Mouse (Mus musculus) right cerebral cortex, postnatal 10 days (tissue): ENCODE data around the gene Ern1.
"Not testable (repeated sequence)": the region's sequence is repeated elsewhere in the genome, so short reads cannot be mapped to it uniquely, and the experiment has no call there.

Experiments
- DNase-seq, 2 experiments: peaks; one replicate each; pipeline ENCODE4 v3.0.0; 2021; ENCODE audit warnings: low spot score in 2 of 2

The Ern1 gene

DNA sequence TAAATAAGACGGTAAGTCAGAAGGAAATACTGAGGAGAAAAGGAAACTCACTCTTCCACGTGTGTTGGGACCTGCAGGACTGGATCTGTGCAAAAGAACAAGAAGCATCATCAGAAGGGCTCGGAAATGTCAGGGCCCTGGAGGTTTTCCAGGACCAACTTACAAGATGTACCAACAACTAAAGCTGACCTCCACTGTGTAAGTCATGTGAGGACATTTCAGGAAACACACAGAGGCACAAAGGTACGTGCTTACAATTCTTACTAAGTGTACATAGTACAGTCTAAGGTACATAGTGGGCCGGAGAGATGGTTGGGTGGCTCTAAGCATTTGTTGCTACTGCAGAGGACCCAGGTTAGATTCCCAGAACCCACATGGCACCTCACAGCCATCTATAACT, 50.6 kb downstream of the Ern1 start:
- DNase-seq: no peak

DNA sequence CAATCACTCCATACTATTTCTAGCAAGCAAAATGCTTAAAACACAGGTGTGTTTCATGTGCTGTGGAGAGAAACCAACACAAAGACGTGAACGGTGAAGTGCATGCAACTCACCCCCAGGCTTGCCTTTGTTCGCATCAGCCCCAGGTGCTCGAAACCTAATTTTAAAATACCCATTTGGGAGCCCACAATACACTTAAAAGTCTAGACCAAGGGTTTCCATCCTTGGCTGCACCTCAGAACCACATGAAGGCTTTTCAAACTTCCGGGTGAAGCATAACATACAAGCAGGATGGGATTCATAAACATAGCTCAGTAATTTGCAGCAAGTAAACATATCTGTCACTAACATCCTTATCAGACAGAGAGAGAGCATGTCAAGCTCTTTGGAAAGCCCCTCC, 57.3 kb downstream of the Ern1 start:
- no peak for DNase-seq

DNA sequence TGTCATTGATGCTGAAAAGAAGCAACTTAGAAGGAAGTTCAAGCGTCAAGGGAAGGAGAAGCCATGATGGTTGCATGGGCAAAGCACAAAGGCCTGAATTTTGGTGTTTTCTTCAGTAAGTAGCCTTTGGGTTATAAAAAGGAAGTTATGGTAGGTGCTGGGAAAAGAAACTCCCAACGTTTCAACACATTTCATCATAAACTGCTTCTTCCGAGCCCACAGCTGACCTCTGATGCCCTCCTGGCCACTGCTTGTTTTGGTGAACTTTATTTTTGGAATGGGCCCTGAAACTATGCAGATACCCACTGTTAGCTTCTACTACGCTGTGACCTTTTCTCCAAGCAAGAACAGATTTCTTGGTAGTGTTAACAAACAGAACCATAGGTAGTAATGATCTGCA, 58.0 kb downstream of the Ern1 start:
- DNase-seq: no peak

DNA sequence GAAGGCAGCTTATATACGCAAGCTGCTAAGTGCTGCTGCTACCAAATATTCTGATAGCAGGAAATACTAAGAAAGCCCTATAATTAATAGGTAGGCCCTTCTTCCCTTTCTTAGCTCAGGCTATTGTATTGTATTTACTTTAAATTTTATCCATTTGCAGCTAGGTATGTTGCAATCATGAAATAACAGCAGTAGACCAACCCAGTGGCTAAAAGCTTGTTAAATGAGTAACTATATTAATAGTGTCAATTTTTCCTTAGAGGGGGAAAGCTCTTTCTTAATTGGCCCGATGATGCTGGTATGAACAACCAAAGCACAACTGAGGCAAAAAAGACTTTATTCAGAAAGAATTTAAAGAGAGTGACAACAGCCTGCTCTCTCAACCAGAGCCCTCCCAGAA, 59.1 kb downstream of the Ern1 start:
- DNase-seq: no peak

DNA sequence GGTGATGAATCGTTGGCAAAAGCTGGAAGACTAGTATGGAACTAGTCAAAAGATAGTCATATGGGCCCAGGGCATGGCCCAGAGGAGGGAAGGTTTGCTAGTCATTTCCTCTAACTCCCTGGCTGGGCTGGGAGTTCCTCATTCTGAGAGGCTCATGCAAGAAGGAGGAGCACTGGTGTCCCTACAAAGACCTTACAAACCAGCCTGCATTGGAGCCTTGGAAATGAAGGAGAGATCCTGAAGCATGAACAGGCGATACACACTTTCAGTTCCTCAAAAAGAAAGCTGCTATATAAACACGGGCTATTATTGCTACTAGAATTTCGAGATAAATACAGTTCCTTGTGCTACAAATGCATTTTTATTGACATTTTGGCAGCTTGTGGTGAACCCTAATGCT, 59.5 kb downstream of the Ern1 start:
- no peak for DNase-seq

DNA sequence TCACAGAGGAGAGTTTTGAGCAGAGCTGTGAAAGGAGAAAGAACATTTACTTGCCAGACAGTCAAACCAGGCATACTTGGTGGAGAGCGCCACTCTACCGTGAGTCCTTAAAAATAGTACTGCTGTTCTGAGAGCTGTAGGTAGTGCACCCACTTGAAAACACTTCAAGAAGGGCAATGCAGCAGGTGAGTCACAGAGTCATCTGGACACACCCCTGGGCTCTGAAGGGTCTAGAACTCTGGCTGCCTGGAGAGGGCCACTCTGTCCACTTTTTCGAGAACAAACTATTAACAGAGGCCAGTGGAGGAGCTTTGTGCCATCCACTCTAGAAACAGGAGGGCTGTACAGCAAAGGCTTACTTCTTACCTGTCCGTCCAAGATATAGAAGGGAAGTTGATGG, 61.2 kb downstream of the Ern1 start:
- no peak for DNase-seq

DNA sequence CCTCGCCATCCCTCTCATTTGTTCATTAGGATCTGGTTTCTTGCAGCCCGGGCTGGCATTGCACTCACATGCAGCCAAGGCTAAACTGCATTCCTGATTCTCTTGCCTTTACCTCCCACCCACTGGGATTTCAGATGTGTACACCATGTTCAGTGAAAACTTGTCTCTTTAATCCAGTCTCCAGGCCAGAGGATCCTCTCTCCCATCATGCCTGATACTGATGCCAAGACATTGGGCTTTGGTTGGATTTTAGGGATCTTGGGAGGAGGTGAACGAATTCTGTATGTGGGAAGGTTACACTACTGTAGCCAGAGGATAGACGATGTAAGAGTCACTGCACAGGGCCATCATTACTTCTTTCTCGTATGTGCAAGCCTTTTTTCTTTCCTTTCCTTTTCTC, 62.5 kb downstream of the Ern1 start:
- no peak for DNase-seq

DNA sequence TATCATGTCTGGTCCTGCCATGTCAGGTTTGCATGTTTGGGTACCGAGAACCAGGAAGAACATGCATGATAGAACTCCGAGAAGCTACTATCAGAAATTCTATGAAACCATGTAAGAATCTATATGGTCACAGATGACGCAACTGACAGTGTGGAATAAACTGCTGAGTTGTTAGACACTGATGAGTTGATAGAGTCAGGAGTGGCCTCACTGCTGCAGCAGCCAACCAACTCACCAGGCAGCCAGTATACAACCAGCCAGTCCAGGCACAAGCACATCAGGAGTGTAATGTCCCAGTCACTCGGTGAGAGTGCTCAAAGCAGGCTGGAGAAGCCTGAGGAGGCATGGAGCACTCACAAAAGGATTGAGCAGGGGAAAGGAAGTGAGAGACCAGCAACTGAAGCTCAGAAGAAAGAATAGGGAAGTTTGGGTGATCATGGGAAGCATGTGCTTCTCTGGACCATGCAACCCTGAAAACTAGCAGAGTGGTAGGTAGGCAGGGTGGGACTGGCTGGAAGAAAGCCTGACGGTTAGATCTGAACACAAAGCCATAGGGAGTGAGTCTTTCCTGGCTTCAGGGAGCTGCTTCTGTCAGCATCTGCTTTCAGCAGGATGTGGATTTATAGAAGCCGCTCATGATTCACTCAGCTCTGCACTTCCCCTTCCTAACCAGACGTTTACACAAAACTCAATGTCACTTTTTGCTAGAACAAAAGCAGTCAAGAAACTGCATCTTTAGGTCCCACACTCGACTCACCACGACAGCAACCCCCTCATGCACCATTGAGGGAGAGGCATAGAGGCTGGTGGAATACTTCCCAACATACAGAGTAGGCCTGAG, 68.2 kb downstream of the Ern1 start:
- no peak for DNase-seq

DNA sequence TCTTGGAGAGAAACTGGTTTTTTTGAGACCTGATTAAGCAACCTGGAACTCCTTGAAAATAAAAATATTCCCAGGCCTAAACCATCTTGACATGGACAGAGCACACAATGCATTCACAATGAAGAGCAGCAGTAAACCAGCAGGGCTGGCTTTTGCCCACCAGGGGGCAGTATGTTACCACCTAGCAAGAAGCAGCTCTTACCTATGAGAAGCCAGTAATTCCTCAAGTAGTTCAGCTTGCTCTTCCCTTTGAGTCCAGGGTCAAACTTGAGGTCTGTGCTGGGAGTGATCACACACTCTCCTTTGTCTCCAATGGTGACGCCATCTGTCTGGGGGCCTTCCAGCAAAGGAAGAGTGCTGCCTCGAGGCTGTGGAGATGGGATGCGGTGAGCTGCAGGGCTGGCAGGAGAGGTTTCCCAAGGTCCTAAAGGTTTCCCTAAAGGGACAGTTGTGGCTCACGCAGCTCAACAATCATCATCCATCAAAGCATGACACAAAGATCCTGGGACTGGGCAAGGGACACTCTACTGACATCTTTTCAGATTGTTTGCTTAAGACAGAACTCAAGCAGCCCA, 68.9 kb downstream of the Ern1 start:
- DNase-seq: peak; percentile 84 to 89

DNA sequence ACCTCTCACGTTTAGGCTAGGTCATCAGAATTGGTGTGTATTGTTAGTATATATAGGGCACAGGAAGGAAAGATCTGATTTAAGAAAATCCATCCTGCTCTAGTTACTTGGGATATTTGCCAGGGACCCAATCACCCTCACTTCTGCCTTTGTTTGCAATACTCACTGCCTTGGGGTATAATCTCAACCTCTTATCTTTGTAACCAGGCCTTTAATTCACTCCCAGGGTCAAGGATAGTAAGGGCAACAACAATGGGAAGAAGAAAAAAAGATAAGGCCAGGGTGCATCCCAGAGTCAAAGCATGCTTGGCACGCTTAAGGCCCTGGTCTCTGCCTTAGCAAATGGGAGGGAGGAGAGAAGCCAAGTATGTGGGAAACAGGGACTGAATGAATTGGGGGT, 69.8 kb downstream of the Ern1 start:
- DNase-seq: no peak

DNA sequence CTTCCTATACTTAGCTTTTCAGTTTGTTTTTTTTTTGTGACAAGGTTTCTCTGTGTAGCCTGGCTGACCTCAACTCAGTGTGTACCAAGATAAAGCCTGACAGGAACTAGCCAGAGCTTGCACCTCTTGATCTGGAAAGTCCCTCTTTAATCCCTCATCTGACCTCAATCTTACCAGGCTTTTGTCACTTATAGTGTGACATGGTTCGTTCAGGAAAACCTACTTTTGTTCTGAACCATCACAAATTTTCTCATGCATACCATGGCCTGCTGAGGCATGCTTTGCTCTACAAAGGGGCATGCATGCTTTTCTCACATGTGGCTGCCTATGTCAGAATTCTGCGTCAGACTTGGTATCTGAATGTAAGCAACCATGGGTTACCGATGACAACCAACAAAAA, 71.3 kb downstream of the Ern1 start:
- DNase-seq: no peak

DNA sequence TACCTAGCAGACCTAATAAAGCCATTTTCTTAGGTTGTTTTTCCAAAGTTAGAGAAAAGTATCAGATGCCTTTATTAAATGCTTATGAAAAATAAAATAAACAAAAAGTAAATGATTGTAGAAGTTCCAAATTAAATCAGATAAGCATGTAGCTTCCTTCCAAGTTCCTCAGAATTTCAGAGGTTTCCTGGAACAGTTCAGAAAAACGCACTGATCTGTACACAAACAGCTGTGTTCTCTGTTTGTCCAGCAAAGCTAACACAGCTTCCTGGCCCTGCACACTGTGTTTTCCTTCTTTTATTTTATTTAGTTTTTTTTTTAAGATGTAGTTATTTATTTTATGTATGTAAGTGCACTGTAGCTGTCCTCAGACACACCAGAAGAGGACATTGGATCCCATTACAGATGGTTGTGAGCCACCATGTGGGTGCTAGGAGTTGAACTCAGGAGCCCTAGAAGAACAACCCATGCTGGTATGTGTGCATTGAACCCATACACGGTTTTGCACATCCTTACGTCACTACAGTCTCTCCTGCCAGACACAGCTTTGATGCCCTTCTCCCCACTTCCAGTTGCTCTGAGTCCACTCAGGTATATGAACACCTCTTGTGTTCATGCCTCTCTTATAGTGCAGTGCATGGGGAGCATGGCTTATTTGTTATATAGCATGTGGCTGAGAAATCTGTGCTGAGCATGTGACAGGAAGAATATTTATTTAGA, 74.9 kb downstream of the Ern1 start:
- DNase-seq: no peak

DNA sequence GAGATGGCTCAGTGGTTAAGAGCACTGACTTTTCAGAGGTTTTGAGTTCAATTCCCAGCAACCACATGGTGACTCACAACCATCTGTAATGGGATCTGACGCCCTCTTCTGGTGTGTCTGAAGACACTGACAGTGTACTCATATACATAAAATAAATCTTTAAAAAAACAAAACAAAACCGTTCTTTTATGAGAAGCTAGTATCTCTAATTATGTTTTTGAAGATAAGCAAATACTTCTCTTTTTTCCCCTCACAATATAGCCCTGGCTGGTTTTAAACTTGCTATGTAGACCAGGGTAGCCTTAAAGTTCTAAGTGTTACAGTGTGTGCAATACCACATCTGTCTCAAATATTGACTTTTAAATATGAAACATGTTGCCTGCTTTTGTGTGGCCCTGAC, 76.5 kb downstream of the Ern1 start:
- no peak for DNase-seq

DNA sequence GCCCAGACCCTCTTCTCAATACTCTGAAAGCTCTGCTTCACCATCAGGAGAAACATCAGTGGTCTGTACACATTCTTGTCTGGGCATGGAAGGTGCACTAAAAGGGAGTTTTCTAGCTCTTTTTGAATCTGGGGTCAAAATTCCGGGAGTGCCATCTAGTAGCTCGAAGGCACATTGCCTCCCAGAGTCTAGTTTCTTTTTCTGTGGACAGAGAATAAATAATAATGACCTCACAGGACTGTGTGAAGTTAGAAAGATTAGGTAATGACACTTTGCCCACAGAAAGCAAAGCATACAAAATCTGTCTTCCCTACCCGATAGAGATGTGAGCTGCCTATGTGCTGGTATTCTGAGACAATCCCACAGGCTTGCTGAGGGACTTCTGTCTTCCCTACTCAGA, 77.1 kb downstream of the Ern1 start:
- no peak for DNase-seq

DNA sequence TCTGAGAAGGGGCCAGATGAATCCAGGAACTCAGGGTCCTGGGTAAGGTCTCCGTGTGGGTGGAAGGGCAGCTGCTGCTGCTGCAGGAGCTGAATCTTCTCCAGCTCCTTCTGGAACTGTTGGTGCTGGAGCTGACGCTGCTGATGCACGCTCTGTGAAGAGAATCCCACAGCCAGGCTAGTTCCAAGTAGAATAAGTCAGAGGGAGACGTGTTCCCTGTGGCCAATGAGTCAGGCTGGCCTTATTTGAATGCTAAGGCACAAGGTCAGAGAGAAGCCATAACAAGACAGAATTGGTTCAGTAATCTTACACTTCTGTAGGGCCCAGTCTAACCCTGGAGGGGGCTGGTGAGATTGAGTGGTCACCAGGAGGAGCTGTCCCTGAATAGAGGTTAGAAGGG, 77.6 kb downstream of the Ern1 start:
- DNase-seq: no peak

DNA sequence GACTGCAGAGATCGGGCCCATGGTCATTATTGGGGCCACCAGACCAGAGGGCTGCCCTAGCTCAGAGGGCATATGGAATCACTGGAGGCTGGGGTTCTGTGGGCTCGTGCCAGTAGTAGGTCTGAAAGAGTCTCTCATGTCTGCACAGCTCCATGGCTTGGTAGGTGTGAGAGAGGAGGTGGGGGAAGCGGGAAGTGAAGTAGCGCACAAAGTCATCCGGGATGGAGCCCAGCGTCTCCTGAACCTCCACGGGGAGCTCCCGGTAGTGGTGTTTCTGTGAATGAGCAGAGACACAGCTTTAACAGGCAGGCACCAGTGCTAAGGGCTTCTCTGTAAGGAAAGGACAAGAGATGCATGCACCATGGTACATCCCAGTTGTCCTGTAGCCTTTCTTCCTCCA, 89.2 kb downstream of the Ern1 start:
- DNase-seq: no peak

DNA sequence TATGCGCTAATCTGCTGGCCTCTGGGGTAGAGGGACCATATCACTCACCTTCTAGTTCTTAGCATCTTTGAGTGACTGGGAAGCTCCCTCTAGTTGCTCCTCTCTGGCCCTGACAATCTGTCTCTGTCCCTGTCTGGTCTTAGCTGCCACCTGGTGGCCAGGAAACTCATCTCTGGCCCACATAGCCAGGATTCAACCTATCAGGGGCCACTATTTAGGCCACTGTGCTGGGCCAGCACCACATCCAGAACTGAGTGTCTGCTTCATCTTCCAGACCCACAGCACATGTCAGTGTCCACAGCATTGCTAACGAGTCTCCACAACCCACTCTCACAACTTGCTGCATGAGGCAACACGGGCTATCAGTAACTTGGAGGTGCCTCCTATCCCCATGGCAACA, 90.0 kb downstream of the Ern1 start:
- DNase-seq: no peak

DNA sequence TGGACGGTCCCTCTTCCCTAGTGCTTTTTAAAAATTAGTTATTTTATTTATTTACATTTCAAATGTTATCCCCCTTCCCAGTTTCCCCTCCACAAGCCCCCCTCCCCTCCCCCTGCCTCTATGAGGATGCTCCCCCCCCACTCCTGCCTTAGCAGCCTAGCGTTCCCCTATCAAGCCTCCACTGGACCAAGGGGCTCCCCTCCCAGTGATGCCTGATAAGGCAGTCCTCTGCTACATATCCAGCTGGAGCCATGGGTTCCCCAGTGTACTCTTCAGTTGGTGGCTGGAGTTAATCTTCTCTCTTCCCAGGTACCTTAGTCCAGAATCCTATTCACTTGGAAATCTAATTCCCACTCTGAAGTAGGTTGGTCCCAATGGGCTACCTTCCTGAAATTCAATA, 93.6 kb downstream of the Ern1 start:
- DNase-seq: not testable (repeated sequence)

DNA sequence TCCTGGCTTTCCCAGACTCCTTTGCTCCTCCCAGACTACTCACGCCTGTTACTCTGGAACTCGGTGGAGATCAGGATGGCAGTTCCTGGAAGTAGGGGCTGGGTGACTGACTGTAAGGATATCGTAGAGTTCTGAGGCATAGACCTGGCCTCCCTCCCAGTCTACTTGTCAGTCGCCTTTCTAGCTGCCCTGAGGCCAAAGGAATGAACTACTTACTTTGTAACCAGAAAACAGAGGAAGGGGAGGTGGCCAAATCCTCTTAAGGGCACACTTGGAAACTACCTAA, 94.4 kb downstream of the Ern1 start:
- DNase-seq: no peak

DNA sequence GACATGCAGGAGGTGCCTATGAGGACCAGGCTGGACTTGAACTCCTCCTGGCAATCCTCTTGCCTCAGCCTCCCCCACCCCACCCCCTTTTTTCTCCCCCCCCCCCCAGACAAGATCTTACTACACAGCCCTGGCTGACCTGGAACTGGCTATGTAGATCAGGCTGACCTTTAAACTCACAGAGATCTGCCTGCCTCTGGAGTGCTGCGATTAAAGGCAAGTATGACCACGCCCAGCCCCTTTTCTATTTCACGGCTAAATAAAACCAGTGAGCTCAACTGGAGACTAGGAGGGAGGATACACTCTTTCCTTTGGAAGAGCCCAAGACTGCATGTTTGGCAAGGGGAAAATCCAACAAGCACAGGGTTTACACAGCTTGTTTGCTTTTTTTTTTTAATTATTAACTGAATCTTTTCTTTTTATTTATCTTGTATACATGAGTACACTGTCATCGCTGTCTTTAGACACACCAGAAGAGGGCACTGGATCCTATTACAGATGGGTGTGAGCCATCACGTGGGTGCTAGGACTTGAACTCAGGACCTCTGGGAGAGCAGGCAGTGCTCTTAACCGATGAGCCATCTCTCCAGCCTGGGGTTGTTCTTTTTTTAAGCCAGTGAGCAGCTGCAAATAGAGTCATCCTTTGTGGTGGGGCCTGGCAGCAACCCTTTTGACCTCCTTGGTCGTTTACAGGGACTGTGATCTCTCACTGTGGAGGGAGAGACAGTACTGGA, 94.9 kb downstream of the Ern1 start:
- no peak for DNase-seq

DNA sequence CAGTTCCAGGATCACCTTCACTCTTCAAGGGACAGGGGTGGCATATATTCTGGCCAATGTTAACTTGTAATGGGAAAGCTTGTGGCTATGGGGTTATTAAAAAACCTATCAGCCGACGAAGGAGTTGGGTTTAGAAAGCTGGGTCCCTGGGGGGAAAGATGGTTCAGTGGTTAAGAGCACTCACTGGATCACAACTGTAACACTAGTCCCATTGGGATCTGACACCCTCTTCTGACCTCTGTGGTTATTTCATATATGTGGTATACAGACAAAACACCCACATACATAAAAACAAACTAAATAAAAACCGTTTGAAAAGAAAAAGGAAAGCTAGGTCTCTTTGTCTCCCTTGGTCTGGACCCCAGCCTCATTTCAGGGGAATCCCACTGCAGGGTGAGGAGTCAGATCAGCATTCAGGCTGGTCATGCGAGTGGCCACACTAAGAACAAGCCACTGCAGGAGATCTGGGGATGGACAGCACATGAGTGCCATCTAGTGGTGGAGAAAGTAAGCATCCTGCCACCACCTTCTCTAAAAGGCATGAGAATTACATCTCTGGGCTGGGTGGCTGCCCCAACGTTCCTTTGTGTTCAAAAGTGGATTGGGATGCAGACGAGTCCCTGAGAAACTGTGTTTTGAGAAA, 96.0 kb downstream of the Ern1 start:
- DNase-seq: peak; percentile 74 to 81

DNA sequence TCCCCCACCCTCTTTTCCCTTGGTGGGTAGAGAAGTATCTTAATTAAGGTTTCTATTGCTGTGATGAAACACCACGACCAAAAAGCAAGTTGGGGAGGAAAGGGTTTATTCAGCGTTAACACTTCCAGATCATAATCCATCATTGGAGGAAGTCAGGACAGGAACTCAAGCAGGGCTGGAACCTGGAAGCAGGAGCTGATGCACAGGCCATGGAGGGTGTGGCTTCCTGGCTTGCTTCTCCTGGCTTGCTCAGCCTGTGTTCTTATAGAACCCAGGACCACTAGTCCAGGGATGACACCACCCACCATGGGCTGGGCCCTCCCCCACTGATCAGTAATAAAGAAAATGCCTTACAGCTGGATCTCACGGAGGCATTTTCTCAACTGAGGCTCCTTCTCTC, 96.9 kb downstream of the Ern1 start:
- no peak for DNase-seq
